Mouse (Mus musculus): ENCODE results near the gene Sspn. TPM values are rescaled to one million over a fixed set of nuclear protein-coding genes. Genes with fewer than 3 reads are reported as not detected.

Gene Sspn
- 1.9 and 2.7 TPM in 2 replicates for polyA plus RNA-seq (2012; rRNA removed)

GRCm38 (mm10) chr6:145931341-145931740, at the start of gene Sspn:
Gene Sspn, plus strand, starts transcription at chr6:145931641.

Other genes with a start within 250 kb of the Sspn start
- gene Rassf8, start 184.9 kb upstream of the Sspn start, polyA plus RNA-seq (2012; rRNA removed) = 9.5 and 10.3 TPM in 2 replicates
- 3.1 and 3.3 TPM in 2 replicates for gene Bhlhe41, start 66.1 kb upstream of the Sspn start, polyA plus RNA-seq (2012; rRNA removed)